Mouse (Mus musculus): ENCODE data around the gene Dcps.

GRCm38 (mm10) chr9:35182832-35183231 lies 7.0 kb upstream of the Dcps start:
- TF ChIP-seq CTCF (IDR thresholded peaks at IDR 0.05; ENCODE audit: low read depth, low read length) (no peak), POLR2A (IDR thresholded peaks at IDR 0.05; ENCODE audit: extremely low read depth, insufficient read depth, low read length) (no peak)

All from liver, adult 2 months (tissue).